Mouse (Mus musculus) left cerebral cortex, adult 9 months (tissue): Measurements from ENCODE around the gene Cxcr3.

ENCODE experiments used
- DNase-seq, 2 experiments: peaks; one replicate each; pipeline ENCODE4 v3.0.0; 2022; ENCODE audit warnings: low spot score in 2 of 2

Gene Cxcr3

GRCm38 (mm10) chrX:101733828-101734319 lies at the start of gene Cxcr3:
TSS of gene Cxcr3 (minus strand) at chrX:101734269.
- no peak for DNase-seq

- peak in 1 of 2 experiments; percentile 67 for DNase-seq
These were observed 38.0 kb upstream of the Cxcr3 start for GRCm38 (mm10) chrX:101772035-101772434.

GRCm38 (mm10) chrX:101770307-101770706 lies 36.2 kb upstream of the Cxcr3 start:
- DNase-seq = no peak

- no peak for DNase-seq
These were observed 35.4 kb upstream of the Cxcr3 start for GRCm38 (mm10) chrX:101769478-101769877.

GRCm38 (mm10) chrX:101767280-101767679 lies 33.2 kb upstream of the Cxcr3 start:
- no peak for DNase-seq

- DNase-seq = peak; percentile 32 to 51
These were observed 31.0 kb upstream of the Cxcr3 start for GRCm38 (mm10) chrX:101765111-101765510.

- DNase-seq = no peak
These were observed 30.6 kb upstream of the Cxcr3 start for GRCm38 (mm10) chrX:101764621-101765020.

GRCm38 (mm10) chrX:101754478-101754877 lies 20.4 kb upstream of the Cxcr3 start:
- peak in 1 of 2 experiments; percentile 47 for DNase-seq

GRCm38 (mm10) chrX:101750144-101750543 lies 16.1 kb upstream of the Cxcr3 start:
- no peak for DNase-seq

GRCm38 (mm10) chrX:101741064-101741433 lies 7.0 kb upstream of the Cxcr3 start:
- no peak for DNase-seq

- DNase-seq = peak; percentile 28 to 31
These were observed 6.4 kb upstream of the Cxcr3 start for GRCm38 (mm10) chrX:101740335-101741063.

GRCm38 (mm10) chrX:101737201-101737600 lies 3.1 kb upstream of the Cxcr3 start:
- no peak for DNase-seq

- DNase-seq = no peak
These were observed 912 bp upstream of the Cxcr3 start for GRCm38 (mm10) chrX:101734981-101735380.

GRCm38 (mm10) chrX:101733288-101733687 lies 781 bp downstream of the Cxcr3 start:
- no peak for DNase-seq

- DNase-seq = no peak
These were observed 1.4 kb downstream of the Cxcr3 start for GRCm38 (mm10) chrX:101732644-101733043.

- DNase-seq = no peak
These were observed 4.1 kb downstream of the Cxcr3 start for GRCm38 (mm10) chrX:101730010-101730409.

GRCm38 (mm10) chrX:101720401-101720800 lies 13.7 kb downstream of the Cxcr3 start:
- no peak for DNase-seq

GRCm38 (mm10) chrX:101705111-101705510 lies 29.0 kb downstream of the Cxcr3 start:
- no peak for DNase-seq

GRCm38 (mm10) chrX:101698232-101698631 lies 35.8 kb downstream of the Cxcr3 start:
- no peak for DNase-seq

GRCm38 (mm10) chrX:101697537-101697936 lies 36.5 kb downstream of the Cxcr3 start:
- no peak for DNase-seq

- no peak for DNase-seq
These were observed 38.4 kb downstream of the Cxcr3 start for GRCm38 (mm10) chrX:101695686-101696085.
